Mouse (Mus musculus): ENCODE measurements around the gene Stxbp6. TPM values are rescaled to one million over a fixed set of nuclear protein-coding genes. Genes with fewer than 3 reads are reported as not detected.

The Stxbp6 gene
- total RNA-seq, 2 experiments from 2014 or later = 4.3 to 18.3 TPM

DNA sequence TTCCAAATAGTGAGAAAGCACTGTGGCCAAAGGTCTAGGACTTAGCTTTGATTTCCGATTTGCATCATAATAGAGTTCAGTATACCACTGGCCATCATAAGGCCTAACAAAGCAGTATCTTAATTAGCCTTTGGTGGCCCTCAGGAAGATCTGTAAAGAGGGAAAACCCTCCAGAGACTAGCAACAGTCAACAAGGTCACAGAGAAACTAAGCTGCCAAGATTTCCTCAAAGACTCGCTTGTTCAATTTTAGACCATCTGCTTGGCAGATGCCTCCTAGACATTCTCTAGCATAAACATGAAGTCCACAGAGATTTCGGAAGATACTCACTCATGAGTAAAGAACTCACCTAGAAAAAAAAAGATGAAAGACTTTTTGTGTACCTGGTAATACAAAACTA, 148.6 kb downstream of the Stxbp6 start:
- ATAC-seq (replicated peaks; ENCODE audit: poor library complexity) = no peak

GRCm38 (mm10) chr12:44923273-44923672, 151.2 kb downstream of the Stxbp6 start:
- ATAC-seq (replicated peaks; ENCODE audit: poor library complexity) = no peak

GRCm38 (mm10) chr12:44922241-44922640, 152.3 kb downstream of the Stxbp6 start:
- ATAC-seq (replicated peaks; ENCODE audit: poor library complexity) = no peak

DNA sequence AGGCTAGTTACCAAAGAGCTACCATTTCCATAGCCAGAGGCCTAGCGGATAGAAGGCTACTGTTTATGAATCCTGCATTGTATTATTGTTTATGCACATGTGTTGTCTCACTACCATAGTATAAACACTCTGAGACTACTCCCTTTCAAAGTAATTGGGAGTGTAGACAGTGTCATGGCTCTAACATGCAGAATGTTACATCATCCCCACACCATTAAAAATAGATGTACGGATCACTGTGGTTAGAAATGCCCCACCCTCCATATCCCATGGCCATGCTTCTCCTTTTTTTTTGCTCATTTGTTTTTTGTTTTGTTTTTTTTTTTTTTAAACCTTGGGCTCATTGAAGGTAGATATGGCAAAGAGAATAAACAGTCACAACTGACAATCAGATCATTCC, 154.9 kb downstream of the Stxbp6 start:
- ATAC-seq (replicated peaks; ENCODE audit: poor library complexity) = peak; percentile 93

DNA sequence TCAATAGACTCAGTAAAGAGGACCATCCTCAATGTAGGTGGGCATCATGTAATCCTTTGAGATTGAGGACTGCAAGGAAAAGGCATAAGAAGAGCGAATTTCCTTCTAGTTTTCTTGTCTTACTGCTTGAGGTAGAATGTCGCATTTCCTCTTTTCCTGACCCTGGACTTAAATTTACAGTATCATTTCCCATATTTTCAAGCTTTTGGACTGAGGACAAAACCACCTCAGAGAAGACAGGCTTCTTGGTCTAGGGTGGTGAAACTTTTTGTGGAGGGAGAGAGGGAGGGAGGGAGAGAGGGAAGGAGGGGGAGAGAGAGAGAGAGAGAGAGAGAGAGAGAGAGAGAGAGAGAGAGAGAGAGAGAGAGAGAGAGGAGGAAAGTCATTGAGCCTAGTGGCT, 155.6 kb downstream of the Stxbp6 start:
- ATAC-seq (replicated peaks; ENCODE audit: poor library complexity) = peak; percentile 91

- peak; percentile 53 for ATAC-seq (replicated peaks; ENCODE audit: poor library complexity)
Observed at GRCm38 (mm10) chr12:44913854-44914253, 160.7 kb downstream of the Stxbp6 start.

GRCm38 (mm10) chr12:44908028-44908702, 166.3 kb downstream of the Stxbp6 start:
- peak; percentile 90 for ATAC-seq (replicated peaks; ENCODE audit: poor library complexity)

GRCm38 (mm10) chr12:44906001-44906400, 168.5 kb downstream of the Stxbp6 start:
- no peak for ATAC-seq (replicated peaks; ENCODE audit: poor library complexity)

DNA sequence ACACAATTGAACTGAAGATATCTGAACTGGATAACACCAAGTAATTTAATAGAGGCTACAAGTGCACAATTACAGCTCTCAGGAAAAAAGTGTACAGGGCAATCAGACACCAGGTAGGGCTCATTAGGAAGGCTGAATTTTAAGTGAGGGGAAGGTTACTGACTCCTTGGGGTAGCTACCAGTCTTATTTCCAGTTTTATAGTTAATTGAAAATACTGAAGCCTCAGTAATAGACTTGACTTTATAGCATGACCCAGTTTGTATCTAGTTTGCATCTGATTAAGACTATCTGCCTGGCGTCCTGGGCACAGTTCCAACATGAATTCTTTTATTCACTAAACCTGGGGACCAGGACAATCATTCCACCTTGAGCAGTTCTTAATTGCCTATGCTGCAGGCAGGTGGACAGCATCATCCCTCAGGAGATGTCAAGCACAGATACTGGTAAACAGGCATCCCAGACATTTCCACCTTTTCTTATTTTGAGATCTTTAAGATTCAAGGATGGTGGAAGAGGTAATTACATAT, 171.2 kb downstream of the Stxbp6 start:
- no peak for ATAC-seq (replicated peaks; ENCODE audit: poor library complexity)

GRCm38 (mm10) chr12:44899173-44899870, 175.2 kb downstream of the Stxbp6 start:
- no peak for ATAC-seq (replicated peaks; ENCODE audit: poor library complexity)

DNA sequence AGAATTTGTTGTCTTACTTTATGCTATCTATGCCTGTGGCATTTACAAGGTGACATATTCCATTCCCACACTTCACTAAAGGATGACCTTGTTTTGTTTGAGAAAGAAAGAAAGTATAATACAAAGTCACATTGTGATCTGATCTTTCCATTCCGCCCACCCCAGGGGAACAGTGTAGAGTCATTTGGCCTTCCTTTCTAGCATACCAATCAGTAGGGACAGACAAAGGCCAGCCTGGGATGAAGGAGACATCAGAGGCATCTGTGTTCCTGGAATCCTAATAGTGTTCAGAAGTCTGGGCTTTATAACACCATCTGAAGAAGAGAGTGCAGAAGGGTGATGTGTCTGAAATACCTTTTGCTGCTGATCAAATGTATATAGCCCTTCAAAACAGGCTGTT, 178.0 kb downstream of the Stxbp6 start:
- ATAC-seq (replicated peaks; ENCODE audit: poor library complexity) = no peak

GRCm38 (mm10) chr12:44889677-44890393, 184.7 kb downstream of the Stxbp6 start:
- ATAC-seq (replicated peaks; ENCODE audit: poor library complexity) = peak; percentile 50

GRCm38 (mm10) chr12:44886826-44887225, 187.7 kb downstream of the Stxbp6 start:
- no peak for ATAC-seq (replicated peaks; ENCODE audit: poor library complexity)

DNA sequence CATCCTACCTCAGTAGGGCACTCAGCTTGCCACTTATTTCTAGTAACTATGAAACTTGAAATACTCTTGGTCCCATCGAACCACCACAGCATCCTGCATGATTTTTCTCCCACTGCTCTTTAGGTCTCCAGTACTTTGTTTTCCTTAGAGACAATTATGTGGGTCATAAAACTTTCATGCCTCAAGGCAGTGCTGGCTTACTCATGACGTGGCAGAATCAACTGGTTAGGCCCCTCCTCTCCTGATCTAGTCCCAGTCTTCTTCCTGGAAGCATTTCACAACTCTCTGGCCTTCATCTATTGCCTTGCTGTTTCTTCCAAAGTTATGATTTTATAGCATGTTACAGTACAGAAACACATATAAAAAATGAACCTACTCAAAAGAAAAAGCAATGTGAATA, 201.8 kb downstream of the Stxbp6 start:
- peak; percentile 48 for ATAC-seq (replicated peaks; ENCODE audit: poor library complexity)

DNA sequence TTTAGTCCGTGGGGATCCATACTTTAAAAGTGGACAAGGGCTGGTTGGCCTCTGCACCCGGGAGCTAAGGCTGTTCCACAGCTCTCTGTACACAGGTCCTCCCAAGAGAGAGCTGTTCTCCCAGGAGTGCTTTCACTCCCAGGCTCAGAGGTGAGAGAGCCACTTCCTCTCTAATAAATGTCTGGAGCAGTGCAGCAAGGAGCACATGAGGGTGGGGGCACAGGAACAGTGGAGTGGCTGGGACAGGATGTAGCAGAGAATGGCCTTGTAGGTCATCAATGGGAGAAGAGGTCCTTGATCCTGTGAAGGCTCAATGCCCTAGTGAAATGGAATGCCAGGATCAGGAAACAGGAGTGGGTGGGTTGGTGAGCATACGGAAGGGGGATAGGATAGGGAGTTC, 209.1 kb downstream of the Stxbp6 start:
- 0 out of 2 replicates have a peak, but pooled peaks have one; percentile 31 for ATAC-seq (replicated peaks; ENCODE audit: poor library complexity)

GRCm38 (mm10) chr12:44859454-44859853, 215.1 kb downstream of the Stxbp6 start:
- no peak for ATAC-seq (replicated peaks; ENCODE audit: poor library complexity)

DNA sequence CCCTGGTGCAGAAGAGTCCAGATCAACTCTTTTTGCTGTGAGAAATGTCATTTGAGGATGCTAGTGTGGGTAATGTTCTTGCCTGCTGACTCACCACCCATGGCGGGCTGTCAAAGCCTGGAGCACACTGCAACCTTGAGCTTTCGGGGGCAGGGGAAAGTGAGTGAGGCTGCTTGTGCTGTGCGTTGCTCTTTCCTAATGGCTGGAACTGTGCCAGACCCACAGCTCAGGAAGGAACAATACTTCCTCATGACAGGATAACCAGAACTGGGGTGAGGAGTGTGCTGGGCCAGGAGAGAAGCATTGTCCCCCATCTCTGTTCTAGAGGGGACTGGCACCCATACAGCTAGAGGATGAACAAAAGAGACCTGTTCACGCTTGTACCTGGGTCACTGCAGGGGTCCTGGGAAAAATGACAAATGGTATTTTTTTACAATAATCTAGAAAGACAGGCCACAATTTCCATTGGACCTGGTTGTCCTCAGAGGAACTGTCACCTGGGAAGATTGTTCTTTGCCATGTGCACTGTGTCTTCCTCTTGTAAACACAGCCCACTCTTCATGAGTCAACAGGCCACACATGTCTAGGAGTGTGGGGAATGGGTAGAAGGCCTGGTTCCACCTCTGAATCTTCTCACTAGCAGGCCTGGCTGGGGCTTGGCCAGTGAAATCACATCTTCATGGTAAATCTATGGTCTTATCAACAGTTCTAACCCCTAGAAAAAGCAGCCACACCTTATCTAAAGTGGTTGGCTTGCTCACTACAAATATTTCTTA, 216.2 kb downstream of the Stxbp6 start:
- peak; percentile 96 for ATAC-seq (replicated peaks; ENCODE audit: poor library complexity)

GRCm38 (mm10) chr12:44852024-44852423, 222.5 kb downstream of the Stxbp6 start:
- ATAC-seq (replicated peaks; ENCODE audit: poor library complexity) = no peak

DNA sequence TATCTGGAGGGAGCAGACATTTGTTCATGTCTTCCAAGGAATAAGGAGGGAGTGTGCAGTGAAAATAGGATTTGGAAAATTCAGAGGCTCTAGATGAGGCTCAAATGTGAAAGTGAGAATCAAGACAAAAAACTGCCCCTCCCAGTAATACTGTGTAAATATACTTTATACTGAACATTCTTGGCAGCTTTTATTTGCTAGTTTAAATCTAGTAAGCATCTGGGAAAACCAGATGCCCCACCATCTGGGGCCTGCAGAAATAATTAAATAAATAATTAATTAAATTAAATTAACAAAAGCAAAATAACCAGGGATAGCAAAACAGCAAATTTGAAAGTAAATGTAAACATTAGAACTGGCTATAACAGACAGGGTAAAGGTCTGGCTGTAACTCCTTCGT, 224.0 kb downstream of the Stxbp6 start:
- ATAC-seq (replicated peaks; ENCODE audit: poor library complexity) = no peak

- ATAC-seq (replicated peaks; ENCODE audit: poor library complexity) = peak; percentile 96
Observed at GRCm38 (mm10) chr12:44848483-44849221, 225.9 kb downstream of the Stxbp6 start.
